Mouse (Mus musculus) kidney, adult 2 months (tissue): Measurements from ENCODE around the gene Olfr429. TPM values are rescaled to one million over a fixed set of nuclear protein-coding genes. Genes with fewer than 3 reads are reported as not detected.
"Not testable (repeated sequence)": the region's sequence is repeated elsewhere in the genome, so short reads cannot be mapped to it uniquely, and the experiment has no call there.

Experiments
- DNase-seq: peaks from one replicate; pipeline ENCODE4 v3.0.0; 2021
- H3K27ac ChIP-seq: fragments of 200-500 bp; 2 replicates; pipeline ENCODE4 v1.5.1; 2012; ENCODE audit warnings: low read depth, low read length, control low read depth, inconsistent platforms; ENCODE audit not compliant: insufficient read depth
- H3K27me3 ChIP-seq: fragments of 200-500 bp; replicated peaks from 2 replicates; pipeline ENCODE4 v1.6.1; 2012; ENCODE audit warnings: mild to moderate bottlenecking, moderate library complexity, low read length, inconsistent platforms; ENCODE audit not compliant: control insufficient read depth, insufficient read depth
- H3K36me3 ChIP-seq: fragments of 200-500 bp; 2 replicates; pipeline ENCODE4 v1.6.1; 2012; ENCODE audit warnings: mild to moderate bottlenecking, moderate library complexity, low read length, inconsistent platforms; ENCODE audit not compliant: control insufficient read depth, insufficient read depth
- H3K4me1 ChIP-seq: fragments of 200-500 bp; 2 replicates; pipeline ENCODE4 v1.6.1; 2011; ENCODE audit warnings: low read length; ENCODE audit not compliant: control insufficient read depth, insufficient read depth
- H3K4me3 ChIP-seq: fragments of 200-500 bp; 2 replicates; pipeline ENCODE4 v1.5.1; 2011; ENCODE audit warnings: mild to moderate bottlenecking, low read depth, low read length, control low read depth; ENCODE audit not compliant: insufficient read depth
- CTCF ChIP-seq: fragments of 200-500 bp; conservative IDR thresholded peaks from 2 replicates; pipeline ENCODE4 v1.5.1; 2011; ENCODE audit warnings: low read depth, mild to moderate bottlenecking, control low read depth, low read length, moderate library complexity, mixed read lengths; ENCODE audit not compliant: insufficient read depth, insufficient read length
- POLR2A ChIP-seq: fragments of 200-500 bp; IDR thresholded peaks from one replicate; pipeline ENCODE4 v1.6.1; 2011; ENCODE audit warnings: low read depth, low read length, control low read depth
- WGBS: fragments of 180-500 bp; shearing (Covaris S2); methylation state at CpG from one replicate; pipeline ENCODE4 v1.1.7; 2018; 5-methylcytosine and 5-hydroxymethylcytosine counted together
- polyA plus RNA-seq: library from polyadenylated mRNA; depleted of rRNA; stranded (reverse); fragments of >200 nt; gene quantifications from 2 replicates; pipeline ENCODE4 v1.2.3, GENCODE M21; 2012

The Olfr429 gene
- polyA plus RNA-seq, 1 experiment: not detected

DNA sequence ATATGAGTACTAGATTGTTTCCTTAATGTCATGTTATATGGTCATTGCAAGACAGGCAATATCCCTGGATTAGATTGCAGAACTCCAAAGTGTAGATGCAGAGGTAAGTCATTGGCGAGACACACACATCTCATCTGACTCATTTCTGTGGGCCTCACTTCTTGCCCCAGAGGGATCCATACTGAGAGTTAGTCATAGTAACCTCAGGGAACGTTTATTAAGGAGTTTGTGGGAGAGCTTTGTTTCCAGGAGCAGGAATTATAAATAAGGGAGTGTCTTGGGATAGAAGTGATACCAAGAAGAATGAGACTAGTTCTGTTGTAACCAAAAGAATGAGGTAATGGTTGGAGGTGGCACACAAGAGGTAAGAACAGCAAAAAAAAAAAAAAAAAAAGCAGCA lies 35.2 kb upstream of the Olfr429 start, which contains the start of gene Olfr432:
Olfr432 (plus strand) TSS at position 313 of the 400 bp plus-strand sequence.
- no peaks in the 10 kb centered on the region for H3K27me3 ChIP-seq
- H3K27ac ChIP-seq: no peak within 1 kb of the TSS
- H3K4me3 ChIP-seq: no peak within 1 kb of the TSS
- no peak for TF ChIP-seq POLR2A
- no peak for TF ChIP-seq CTCF
- 61% methylated on average over 2 of the region's 2 CpGs for whole genome bisulfite sequencing
- H3K4me1 ChIP-seq: no peaks in the 10 kb centered on the region
- no peak for DNase-seq
- H3K36me3 ChIP-seq: no peaks in the 10 kb centered on the region

DNA sequence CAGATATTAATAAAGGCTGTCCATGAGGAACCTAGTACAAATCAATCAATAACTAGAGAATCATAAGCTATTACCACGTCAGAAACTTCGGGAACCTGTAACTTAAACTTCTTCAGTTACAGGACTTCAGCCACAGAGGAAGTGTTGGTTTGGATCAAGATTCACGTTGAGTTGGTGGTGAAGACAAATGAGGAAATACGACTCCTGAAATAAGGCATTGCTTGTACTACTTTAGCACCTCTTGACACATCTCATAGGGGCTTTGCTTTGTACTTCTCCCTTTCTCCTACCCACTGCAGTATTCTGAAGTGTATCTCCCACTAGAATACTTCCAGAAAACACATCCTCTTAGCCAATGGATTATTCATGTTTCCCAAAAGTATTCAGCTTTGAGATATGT lies 34.8 kb upstream of the Olfr429 start:
- not testable (repeated sequence) for H3K36me3 ChIP-seq, H3K27ac ChIP-seq, DNase-seq, H3K4me3 ChIP-seq, H3K27me3 ChIP-seq, H3K4me1 ChIP-seq
- 48% methylated on average over 4 of the region's 4 CpGs for WGBS

DNA sequence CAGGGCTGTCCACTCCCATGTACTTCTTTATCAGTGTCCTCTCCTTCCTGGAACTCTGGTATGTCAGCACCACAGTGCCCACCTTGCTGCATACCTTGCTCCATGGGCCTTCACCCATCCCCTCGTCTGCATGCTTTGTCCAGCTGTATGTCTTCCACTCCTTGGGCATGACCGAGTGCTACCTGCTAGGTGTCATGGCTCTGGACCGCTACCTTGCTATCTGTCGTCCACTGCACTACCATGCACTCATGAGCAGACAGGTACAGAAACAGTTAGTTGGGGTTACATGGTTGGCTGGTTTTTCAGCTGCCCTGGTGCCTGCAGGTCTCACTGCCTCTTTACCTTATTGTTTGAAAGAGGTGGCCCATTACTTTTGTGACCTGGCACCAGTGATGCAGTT lies 33.6 kb upstream of the Olfr429 start:
- TF ChIP-seq POLR2A (no peak), CTCF (no peak)
- H3K36me3 ChIP-seq: no peaks in the 10 kb centered on the region
- no peaks in the 10 kb centered on the region for H3K27me3 ChIP-seq
- no peak overlapping the region for H3K27ac ChIP-seq
- WGBS: 66% methylated on average over 4 of the region's 4 CpGs
- H3K4me3 ChIP-seq: no peak overlapping the region
- no peak for DNase-seq
- H3K4me1 ChIP-seq: no peaks in the 10 kb centered on the region

DNA sequence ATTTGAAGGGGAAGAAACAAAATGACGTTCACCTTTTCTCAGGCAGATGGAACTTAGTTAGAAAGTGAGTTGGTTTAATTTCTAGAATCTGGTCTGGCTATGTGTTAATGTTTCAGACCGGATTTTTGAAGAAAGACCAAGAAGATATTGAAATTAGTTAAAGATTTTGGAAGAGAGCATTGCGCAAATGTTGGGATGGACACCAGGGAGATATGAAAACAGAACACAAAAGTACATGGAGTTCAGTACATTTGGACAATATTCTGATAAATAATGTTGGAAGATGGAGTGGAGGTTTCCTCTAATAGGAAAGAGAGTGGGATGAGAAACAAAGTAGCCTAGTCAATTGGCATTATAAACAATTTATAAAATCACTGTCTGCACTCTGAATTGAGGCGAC lies 32.6 kb upstream of the Olfr429 start:
- TF ChIP-seq POLR2A (no peak), CTCF (no peak)
- Histone ChIP-seq H3K36me3 (no peaks in the 10 kb centered on the region), H3K27ac (no peak overlapping the region), H3K4me3 (no peak overlapping the region), H3K4me1 (no peaks in the 10 kb centered on the region), H3K27me3 (no peaks in the 10 kb centered on the region)
- 90% methylated on average over 4 of the region's 4 CpGs for WGBS
- no peak for DNase-seq

DNA sequence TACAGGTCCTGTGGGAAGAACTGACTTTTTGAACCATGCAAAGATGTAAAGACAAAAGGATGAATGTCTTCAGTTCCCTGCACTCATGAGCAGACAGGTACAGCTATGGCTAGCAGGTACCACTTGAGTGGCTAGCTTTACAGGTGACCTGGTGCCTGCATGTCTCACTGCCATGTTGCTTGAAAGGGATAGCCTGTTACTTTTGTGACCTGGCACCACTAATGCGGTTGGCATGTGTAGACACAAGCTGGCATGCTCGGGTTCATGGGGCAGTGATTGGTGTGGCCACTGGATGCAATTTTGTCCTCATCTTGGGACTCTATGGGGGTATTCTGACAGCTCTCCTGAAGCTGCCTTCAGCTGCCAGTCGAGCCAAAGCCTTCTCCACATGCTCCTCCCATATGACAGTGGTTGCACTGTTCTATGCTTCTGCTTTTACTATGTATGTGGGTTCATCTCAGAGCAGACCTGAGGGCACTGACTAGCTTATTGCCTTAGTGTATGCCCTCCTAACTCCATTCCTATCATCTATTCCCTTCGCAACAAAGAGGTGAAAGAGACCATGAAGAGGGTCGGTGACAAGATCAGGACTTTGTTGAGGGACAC lies 32.1 kb upstream of the Olfr429 start:
- no peak for DNase-seq
- Histone ChIP-seq H3K27ac (no peak overlapping the region), H3K27me3 (no peaks in the 10 kb centered on the region), H3K4me1 (no peaks in the 10 kb centered on the region), H3K36me3 (no peaks in the 10 kb centered on the region), H3K4me3 (no peak overlapping the region)
- 81% methylated on average over 5 of the region's 5 CpGs for WGBS
- TF ChIP-seq CTCF: no peak
- TF ChIP-seq POLR2A: no peak

DNA sequence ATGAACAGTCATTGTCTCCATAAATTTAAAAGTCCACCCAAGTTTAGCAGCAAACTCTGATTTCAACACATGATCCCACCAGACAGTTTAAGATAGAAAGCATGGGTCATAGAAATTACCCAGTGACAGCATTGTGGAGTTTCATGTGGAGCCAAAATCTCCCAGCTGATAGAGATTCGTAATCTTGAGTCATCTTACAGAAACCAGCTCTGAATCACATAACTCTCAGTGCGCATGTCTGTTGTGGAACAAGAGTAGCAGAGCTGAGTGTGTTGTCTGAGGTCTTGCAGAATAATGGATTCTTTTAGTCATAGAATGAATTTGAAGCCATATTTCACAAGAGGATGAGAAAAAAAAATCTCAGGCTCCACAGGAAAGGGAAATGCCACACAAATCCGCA lies 31.1 kb upstream of the Olfr429 start:
- H3K4me3 ChIP-seq: no peak overlapping the region
- no peaks in the 10 kb centered on the region for H3K36me3 ChIP-seq
- H3K27ac ChIP-seq: no peak overlapping the region
- H3K4me1 ChIP-seq: no peaks in the 10 kb centered on the region
- 69% methylated on average over 3 of the region's 3 CpGs for WGBS
- DNase-seq: no peak
- H3K27me3 ChIP-seq: no peaks in the 10 kb centered on the region
- TF ChIP-seq CTCF (no peak), POLR2A (no peak)

DNA sequence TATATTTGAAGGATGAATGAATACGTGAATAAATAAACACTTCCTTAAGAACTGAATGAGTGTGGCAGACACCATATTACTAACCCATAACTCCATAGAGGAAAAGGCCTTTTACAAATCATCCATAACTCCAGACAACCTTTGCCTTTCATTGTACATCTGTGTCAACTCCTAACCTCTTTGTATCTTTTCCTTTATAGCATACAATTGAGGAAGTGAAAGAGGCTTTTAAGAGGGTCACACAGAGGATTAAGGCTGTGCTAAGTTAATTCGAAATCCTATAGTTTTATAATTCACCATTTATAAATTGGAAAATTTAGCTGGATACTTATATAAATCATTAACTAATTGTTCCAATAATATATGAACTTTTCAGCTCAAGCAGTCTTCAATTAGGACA lies 28.9 kb upstream of the Olfr429 start:
- no peak for DNase-seq
- TF ChIP-seq CTCF: no peak
- TF ChIP-seq POLR2A: no peak
- 80% methylated on average over 2 of the region's 2 CpGs for WGBS
- H3K36me3 ChIP-seq: no peaks in the 10 kb centered on the region
- H3K27ac ChIP-seq: no peak overlapping the region
- no peaks in the 10 kb centered on the region for H3K4me1 ChIP-seq
- H3K27me3 ChIP-seq: no peaks in the 10 kb centered on the region
- H3K4me3 ChIP-seq: no peak overlapping the region

DNA sequence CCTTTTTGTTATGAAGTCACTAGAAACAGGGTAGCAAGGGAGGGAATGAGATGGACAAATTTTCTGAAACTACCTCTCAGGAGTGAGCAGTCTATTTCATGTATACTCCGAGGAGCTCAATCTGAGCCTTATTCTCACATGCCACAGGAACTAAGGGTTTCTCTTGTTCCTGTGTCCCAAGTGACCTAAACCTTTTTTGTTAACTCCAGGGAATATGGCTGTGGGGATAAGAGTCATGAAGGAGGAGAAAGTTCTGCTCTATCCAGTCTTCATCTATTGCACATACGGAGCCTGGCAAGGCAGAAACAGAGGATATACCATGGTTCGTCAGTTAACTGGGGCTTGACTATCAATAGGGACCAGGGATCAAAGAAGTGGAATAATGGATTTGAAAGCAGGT lies 17.8 kb upstream of the Olfr429 start, which contains the start of gene Olfr430:
Olfr430 (plus strand) TSS at position 301 of the 400 bp plus-strand sequence.
- TF ChIP-seq CTCF (no peak), POLR2A (no peak)
- DNase-seq: no peak
- WGBS: 86% methylated on average over 3 of the region's 3 CpGs
- H3K27ac ChIP-seq: no peak within 1 kb of the TSS
- H3K4me3 ChIP-seq: no peak within 1 kb of the TSS
- H3K36me3 ChIP-seq: no peaks in the 10 kb centered on the region
- H3K27me3 ChIP-seq: no peaks in the 10 kb centered on the region
- H3K4me1 ChIP-seq: no peaks in the 10 kb centered on the region
